Mouse (Mus musculus): ENCODE data around the gene Gm20388.

DNA sequence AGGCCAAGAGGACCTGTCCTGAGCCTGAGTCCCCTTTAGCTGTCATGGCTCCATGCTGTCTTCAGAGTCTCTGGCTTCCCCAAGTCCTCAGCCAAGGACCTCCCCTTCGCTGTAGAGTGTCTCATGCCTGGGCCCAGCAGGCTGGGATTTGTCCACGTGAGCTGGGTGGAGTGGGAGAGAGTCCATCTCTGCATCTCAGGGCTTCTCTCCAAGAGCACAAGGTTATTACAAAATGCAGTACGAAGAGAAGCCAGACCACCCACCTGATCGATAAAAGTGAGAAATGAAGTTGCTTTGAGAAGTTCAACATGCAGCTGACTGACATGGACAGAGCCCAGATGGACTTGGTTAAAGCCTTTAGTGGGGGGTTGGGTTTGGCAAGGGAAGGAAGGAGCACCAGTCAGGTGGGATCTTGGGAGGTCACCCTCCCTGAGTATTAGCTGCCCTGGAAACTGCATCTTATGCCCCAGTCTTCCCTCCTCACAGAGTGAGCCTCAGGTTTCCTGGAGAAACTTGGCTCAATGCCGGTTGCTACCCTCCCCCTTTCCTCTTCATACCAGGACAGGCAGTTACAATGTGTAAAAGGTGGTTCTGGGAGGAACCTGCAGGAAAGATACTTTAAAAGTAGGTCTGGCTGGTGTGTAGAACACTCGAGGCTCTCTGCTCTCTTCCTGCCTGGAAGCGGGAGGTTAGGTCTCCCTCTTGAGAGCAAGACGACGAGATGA is 2705.7 kb downstream of the Gm20388 start:
- no peak for TF ChIP-seq POLR2A (IDR thresholded peaks at IDR 0.05; ENCODE audit: insufficient read depth, low read length)
- TF ChIP-seq EP300 (IDR thresholded peaks at IDR 0.05; ENCODE audit: insufficient read depth, low read depth, low read length): no peak

Measured in ES-Bruce4 (cell line).